Mouse (Mus musculus): Measurements from ENCODE around the gene Cfap45.

Cfap45 gene

GRCm38 (mm10) chr1:172518013-172518412 lies 2.6 kb upstream of the Cfap45 start:
- DNase-seq (ENCODE audit: low read depth, low spot score), result peak; percentile 59

DNA sequence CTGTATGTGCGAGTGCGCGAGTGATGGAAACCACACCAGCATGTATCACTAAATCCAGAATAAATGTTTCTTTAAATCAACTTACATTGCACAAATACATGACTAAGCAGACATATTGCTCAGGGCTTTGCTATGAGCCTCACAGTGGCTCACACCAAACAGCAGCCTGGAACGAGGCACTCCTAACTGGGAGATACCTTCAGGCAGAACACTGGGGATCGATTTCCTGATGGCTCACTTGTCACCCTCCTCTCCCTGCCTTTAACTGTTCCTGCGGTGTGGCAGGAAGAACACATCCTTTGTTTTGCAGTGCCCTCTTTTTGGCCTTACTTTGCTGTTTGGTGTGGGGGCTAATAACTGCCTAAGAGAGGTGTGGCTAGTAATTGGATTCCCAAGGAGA lies 957 bp upstream of the Cfap45 start:
- no peak for DNase-seq (ENCODE audit: low read depth, low spot score)

GRCm38 (mm10) chr1:172522524-172522923 lies 1.9 kb downstream of the Cfap45 start:
- DNase-seq (ENCODE audit: low read depth, low spot score), result no peak

DNA sequence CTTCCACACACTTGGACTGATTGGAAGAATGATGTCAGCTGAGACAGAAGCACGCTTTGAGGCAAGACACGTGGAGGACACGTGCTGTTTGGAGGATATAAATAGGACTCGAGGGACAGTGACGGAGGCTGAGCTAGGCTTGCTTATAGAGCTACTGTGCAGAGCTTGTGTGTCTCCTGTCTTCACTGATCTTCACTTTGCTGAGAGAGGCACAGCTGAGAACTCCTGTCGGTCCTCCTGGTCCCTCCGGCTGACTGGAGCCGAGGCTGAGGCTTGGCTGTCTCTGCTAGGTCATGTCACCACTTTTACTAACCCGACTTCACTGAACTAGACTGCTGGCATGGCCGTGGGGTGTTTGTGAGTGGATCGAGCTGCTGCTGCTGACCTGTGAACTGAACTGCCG lies 3.1 kb downstream of the Cfap45 start:
- DNase-seq (ENCODE audit: low read depth, low spot score), result no peak

DNA sequence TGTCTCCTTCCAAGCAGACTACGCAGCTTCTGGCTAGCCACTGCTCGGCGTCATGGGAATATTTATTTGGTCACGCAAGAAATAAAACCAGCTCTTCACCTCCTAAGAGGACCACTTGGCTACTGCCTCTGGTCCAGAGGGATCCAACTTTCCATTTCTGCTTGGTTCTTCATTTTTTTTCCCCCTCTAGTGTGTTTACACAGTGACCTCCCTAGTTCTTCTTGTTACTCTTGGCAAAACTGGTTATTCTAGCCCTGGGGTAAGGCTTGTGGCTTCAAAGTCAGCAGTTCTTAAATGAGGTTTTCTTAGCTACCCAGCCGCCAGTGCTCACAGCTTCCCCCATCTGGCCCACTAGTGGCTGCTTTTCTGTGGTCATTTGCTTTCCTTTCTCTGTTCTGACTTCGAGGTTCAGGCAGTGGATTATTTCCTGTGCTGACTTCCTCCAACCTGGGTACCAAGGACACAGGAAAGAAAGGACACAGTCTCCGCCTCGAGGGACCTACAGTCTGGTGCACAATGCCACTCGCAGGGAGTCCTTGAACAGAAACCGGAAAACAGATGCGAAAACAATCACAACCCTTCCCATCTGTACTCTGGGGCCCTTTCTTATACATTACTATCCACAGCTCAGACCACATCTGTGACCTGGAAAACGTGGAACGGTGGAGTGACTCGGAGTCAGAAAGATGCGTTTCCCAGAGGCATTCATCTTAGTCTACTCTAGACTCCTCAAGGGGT lies 4.6 kb downstream of the Cfap45 start:
- peak; percentile 56 for DNase-seq (ENCODE audit: low read depth, low spot score)

DNA sequence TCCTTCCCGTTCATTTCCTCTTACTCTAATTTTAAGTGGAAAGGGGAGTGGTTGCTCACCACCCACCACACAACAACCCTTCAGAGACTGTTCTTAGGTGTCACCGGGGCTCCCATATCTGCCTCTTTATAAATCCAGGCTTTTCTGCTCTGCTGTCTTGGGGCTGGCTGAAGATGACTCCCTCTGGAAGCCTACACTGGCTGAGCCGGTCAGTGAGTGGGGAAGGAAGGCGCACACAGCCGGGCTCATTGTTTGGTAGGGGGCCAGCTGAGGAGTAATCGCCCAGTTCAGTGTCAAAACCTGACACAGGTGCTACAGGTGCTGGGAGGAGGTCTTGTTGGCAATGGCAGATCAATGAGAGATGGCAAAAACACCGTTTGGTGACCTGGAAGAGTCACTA lies 5.4 kb downstream of the Cfap45 start:
- DNase-seq (ENCODE audit: low read depth, low spot score), result no peak

- peak; percentile 69 for DNase-seq (ENCODE audit: low read depth, low spot score)
Measured at GRCm38 (mm10) chr1:172526380-172527081, 5.9 kb downstream of the Cfap45 start.

- no peak for DNase-seq (ENCODE audit: low read depth, low spot score)
Measured at GRCm38 (mm10) chr1:172527431-172527830, 6.8 kb downstream of the Cfap45 start.

DNA sequence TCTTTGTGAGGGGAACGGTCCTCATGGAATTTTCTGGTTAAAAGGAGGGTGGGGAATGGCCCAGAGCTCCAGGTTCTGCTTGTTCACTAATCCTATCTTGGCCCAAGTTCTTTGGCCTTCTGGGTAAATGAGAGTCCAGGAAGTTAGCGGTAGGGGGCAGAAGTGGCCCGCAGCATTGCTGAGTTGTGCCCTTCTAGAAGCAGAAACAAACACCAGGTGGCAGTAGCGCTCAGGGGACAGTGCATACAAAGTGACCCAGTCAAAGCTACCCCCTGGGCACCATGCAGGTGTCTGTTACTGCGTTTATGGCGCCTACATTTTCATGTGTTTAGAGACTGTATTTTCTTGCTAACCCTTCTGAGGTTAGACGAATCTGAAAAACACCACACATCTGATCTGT lies 8.1 kb downstream of the Cfap45 start:
- DNase-seq (ENCODE audit: low read depth, low spot score), result peak; percentile 94

- no peak for DNase-seq (ENCODE audit: low read depth, low spot score)
Measured at GRCm38 (mm10) chr1:172530544-172531220, 10.1 kb downstream of the Cfap45 start.

GRCm38 (mm10) chr1:172532551-172532950 lies 11.9 kb downstream of the Cfap45 start:
- no peak for DNase-seq (ENCODE audit: low read depth, low spot score)

- DNase-seq (ENCODE audit: low read depth, low spot score), result no peak
Measured at GRCm38 (mm10) chr1:172535116-172535515, 14.5 kb downstream of the Cfap45 start.

DNA sequence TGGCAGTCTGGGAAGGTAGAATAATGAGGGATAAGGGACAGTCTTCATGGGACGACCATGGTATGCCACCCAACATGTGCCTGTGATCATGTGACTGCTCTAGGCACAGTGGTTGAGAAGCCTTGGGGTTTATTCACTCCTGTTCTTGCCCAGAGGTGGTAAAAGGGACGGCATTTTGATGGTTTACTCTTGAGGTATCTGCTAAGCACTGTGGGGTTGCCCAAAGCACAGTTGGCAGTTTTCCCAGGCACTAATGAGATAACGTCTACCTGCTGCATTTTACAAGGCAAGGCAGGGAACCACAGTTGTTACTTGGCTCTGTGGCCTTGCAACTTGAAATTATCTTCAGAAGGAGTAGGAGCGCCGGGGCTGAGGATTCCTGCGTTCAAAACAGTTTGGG lies 19.2 kb downstream of the Cfap45 start:
- no peak for DNase-seq (ENCODE audit: low read depth, low spot score)

- DNase-seq (ENCODE audit: low read depth, low spot score), result no peak
Measured at GRCm38 (mm10) chr1:172540283-172540820, 19.8 kb downstream of the Cfap45 start.

DNA sequence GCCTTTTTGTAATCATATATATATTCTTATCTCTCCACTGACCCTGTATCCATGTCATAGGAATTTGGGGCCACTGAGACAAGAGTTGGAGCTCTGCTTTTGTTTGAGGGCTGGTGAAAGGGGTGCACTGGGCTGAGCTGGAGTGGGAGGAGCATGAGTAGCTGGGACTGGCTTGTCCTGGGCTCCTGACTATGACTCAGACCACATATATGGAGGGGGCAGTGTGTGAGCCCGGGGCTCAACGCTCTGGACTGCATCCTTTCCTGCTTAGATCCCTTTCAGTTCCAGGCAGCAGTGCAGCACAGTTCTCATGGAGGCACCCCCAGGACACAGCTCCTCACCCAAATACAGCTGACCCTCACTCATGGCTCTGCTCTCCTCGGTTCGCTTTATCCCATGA lies 25.5 kb downstream of the Cfap45 start:
- no peak for DNase-seq (ENCODE audit: low read depth, low spot score)

GRCm38 (mm10) chr1:172548501-172548900 lies 27.9 kb downstream of the Cfap45 start:
- DNase-seq (ENCODE audit: low read depth, low spot score), result peak; percentile 75

DNA sequence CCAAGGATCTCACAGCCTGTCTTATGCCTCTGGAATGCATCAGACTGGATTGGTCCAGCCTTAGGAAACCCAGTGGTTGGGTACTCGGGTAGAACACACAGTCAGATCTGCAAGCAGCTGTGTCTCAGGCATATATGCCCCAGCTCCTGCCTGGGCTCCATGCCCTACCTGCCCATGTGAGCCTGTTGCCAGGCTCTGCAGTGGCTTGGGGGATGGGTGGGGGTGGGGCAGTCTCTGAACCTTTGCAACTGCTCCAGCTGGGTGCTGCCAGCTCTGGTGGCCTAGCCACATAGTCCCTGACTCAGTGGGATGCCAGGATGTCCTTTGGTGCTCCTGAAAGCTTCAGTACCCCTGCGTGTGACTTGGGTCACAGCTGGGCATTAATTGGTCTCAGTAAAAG lies 28.7 kb downstream of the Cfap45 start:
- peak; percentile 41 for DNase-seq (ENCODE audit: low read depth, low spot score)

DNA sequence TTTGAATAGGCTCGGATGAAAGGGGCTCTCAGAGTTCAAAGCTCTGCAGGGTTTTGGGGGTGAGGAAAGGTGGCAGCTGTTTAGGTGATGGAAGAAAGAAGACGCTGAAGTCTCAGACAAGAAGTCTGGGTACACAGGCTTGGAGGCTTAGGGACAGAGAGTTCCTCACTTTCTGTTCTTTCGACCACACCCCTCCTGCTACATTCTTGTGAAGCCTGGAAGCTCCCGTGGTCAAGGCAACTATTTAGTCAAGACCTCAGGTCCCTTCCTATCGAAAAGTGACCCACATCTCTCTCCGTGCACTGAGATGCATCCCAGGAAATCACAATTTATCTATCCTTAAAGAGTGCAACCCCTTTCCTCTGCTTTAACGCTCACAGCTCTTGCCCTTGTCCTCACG lies 29.1 kb downstream of the Cfap45 start:
- peak; percentile 8 for DNase-seq (ENCODE audit: low read depth, low spot score)

DNA sequence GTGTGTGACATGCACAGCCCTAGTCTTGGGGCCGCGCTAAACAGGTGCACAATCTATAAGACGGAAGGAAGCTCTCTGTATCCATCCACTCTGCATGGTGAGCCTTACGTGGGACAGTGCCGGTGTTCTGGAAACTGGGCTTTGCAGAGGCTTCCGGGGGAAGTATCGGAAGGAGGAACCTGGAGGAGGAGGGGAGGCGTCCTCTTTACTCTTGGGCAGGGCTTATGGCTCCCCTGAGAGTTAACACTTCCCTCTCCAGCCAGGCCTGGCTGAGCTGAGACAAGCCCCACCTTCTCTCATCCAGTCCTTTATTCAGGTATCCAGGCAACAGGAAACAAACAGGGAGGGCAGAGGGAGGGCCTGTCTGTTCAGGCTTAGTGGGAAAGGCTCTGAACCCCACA lies 29.9 kb downstream of the Cfap45 start:
- peak; percentile 69 for DNase-seq (ENCODE audit: low read depth, low spot score)

DNA sequence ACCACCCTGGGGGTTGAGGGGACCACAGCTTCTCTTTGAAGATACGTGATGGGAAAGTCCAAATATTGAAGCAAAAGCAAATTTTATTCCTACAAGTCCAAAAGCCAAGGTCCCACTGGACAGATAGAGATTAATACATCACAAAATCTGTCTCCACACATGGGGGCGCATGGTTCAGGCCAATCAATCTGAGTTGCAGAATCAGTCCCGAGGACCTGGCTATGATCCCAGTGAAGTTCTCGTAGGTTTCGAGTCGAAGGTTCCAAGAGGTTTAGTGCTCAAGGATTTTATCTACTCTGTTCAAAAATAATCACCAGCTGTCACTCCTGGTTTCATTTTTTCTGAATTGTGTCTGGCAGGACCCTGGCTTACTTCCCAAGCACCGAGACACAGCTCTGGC lies 30.4 kb downstream of the Cfap45 start:
- no peak for DNase-seq (ENCODE audit: low read depth, low spot score)

DNA sequence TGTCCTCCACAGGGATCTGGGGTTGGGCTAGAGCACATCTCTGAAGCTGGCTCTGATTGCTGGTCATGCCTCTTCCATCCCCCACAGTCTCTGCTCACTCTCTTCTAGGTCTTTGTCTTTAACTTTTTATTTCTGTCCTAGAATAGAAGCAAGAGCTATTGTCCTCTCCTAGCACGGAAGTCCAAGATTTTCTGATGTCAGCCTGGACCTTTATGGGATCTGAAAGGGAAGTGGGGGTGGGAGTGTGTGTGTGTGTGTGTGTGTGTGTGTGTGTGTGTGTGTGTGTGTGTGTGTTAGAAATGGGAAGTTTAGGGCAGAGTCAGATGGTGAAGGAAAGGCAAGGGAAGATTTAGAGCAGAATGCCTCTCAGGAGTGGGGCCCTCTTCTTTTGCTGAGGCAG lies 32.0 kb downstream of the Cfap45 start:
- no peak for DNase-seq (ENCODE audit: low read depth, low spot score)

- DNase-seq (ENCODE audit: low read depth, low spot score), result no peak
Measured at GRCm38 (mm10) chr1:172555638-172556037, 35.0 kb downstream of the Cfap45 start, which contains the start of gene Vsig8. Vsig8 (plus strand) TSS chr1:172555938.

All from CD4-positive, CD25-positive, alpha-beta regulatory T cell, adult 2 months (primary cell).